Mouse (Mus musculus) kidney, adult 2 months (tissue): ENCODE data around the gene Olfr875. TPM values are rescaled to one million over a fixed set of nuclear protein-coding genes. Genes with fewer than 3 reads are reported as not detected.

Source experiments
- DNase-seq: peaks from one replicate; pipeline ENCODE4 v3.0.0; 2021
- H3K27ac ChIP-seq: fragments of 200-500 bp; 2 replicates; pipeline ENCODE4 v1.5.1; 2012; ENCODE audit warnings: low read depth, low read length, control low read depth, inconsistent platforms; ENCODE audit not compliant: insufficient read depth
- H3K27me3 ChIP-seq: fragments of 200-500 bp; replicated peaks from 2 replicates; pipeline ENCODE4 v1.6.1; 2012; ENCODE audit warnings: mild to moderate bottlenecking, moderate library complexity, low read length, inconsistent platforms; ENCODE audit not compliant: control insufficient read depth, insufficient read depth
- H3K36me3 ChIP-seq: fragments of 200-500 bp; 2 replicates; pipeline ENCODE4 v1.6.1; 2012; ENCODE audit warnings: mild to moderate bottlenecking, moderate library complexity, low read length, inconsistent platforms; ENCODE audit not compliant: control insufficient read depth, insufficient read depth
- H3K4me1 ChIP-seq: fragments of 200-500 bp; 2 replicates; pipeline ENCODE4 v1.6.1; 2011; ENCODE audit warnings: low read length; ENCODE audit not compliant: control insufficient read depth, insufficient read depth
- H3K4me3 ChIP-seq: fragments of 200-500 bp; 2 replicates; pipeline ENCODE4 v1.5.1; 2011; ENCODE audit warnings: mild to moderate bottlenecking, low read depth, low read length, control low read depth; ENCODE audit not compliant: insufficient read depth
- CTCF ChIP-seq: fragments of 200-500 bp; conservative IDR thresholded peaks from 2 replicates; pipeline ENCODE4 v1.5.1; 2011; ENCODE audit warnings: low read depth, mild to moderate bottlenecking, control low read depth, low read length, moderate library complexity, mixed read lengths; ENCODE audit not compliant: insufficient read depth, insufficient read length
- POLR2A ChIP-seq: fragments of 200-500 bp; IDR thresholded peaks from one replicate; pipeline ENCODE4 v1.6.1; 2011; ENCODE audit warnings: low read depth, low read length, control low read depth
- WGBS: fragments of 180-500 bp; shearing (Covaris S2); methylation state at CpG from one replicate; pipeline ENCODE4 v1.1.7; 2018; 5-methylcytosine and 5-hydroxymethylcytosine counted together
- polyA plus RNA-seq: library from polyadenylated mRNA; depleted of rRNA; stranded (reverse); fragments of >200 nt; gene quantifications from 2 replicates; pipeline ENCODE4 v1.2.3, GENCODE M21; 2012; rRNA removed

The Olfr875 gene
- polyA plus RNA-seq: not detected in 2 replicates

DNA sequence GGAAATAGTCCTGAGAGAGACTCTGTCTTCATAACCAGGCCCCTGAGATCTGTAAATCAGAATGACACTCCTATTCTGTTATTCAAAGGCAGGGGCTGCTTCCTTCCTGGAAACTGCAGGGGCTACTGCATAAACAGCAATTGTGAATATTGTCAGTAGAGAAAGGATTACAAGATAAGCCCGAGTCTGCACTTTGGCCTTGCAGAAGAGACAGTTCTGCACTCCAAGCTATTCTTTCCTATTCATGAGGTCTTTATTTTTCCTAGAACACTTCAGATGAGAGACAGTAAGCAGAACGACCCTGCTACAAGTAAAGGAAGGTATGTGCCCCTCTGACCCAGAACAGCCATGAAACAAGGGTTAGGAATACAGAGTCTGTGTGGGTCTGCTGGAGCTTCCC, at the start of gene Olfr875:
TSS of gene Olfr875 (plus strand) at position 99 of the 400 bp plus-strand sequence.
- H3K36me3 ChIP-seq: no peaks in the 10 kb centered on the region
- H3K27ac ChIP-seq: no peak within 1 kb of the TSS
- H3K4me3 ChIP-seq: no peak within 1 kb of the TSS
- TF ChIP-seq POLR2A: no peak
- TF ChIP-seq CTCF: no peak
- H3K4me1 ChIP-seq: no peaks in the 10 kb centered on the region
- 25% methylated on average over 2 of the region's 2 CpGs for WGBS
- no peaks in the 10 kb centered on the region for H3K27me3 ChIP-seq
- DNase-seq: no peak

GRCm38 (mm10) chr9:37734310-37734709, 37.3 kb upstream of the Olfr875 start:
- H3K27me3 ChIP-seq: no peaks in the 10 kb centered on the region
- H3K27ac ChIP-seq: no peak overlapping the region
- no peak for TF ChIP-seq POLR2A
- no peak for TF ChIP-seq CTCF
- 98% methylated on average over 1 of the region's 1 CpGs for WGBS
- no peaks in the 10 kb centered on the region for H3K4me1 ChIP-seq
- DNase-seq: no peak
- no peak overlapping the region for H3K4me3 ChIP-seq
- H3K36me3 ChIP-seq: no peaks in the 10 kb centered on the region

DNA sequence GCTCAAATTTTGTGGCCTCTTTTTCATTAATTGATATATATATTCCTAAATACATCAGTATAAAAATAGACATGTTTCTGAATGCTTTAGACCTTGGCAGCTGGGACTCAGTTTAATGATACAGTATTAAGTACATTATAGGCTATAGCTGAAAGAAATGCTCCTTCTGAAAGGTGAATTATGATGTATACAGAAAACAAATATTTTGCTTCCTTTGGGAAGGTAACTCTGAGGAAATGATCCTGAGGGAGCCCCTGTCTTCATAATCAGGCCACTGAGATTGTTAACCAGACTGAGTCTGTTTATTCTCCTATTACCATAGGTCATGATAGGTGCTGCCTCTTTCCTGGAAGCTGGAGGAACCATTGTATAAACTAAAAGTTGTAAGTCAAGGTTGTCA, 26.9 kb upstream of the Olfr875 start, which contains the start of gene Olfr874:
TSS of gene Olfr874 (plus strand) at position 301 of the 400 bp plus-strand sequence.
- H3K27ac ChIP-seq: no peak within 1 kb of the TSS
- TF ChIP-seq POLR2A (no peak), CTCF (no peak)
- H3K27me3 ChIP-seq: no peaks in the 10 kb centered on the region
- DNase-seq: no peak
- H3K4me1 ChIP-seq: no peaks in the 10 kb centered on the region
- H3K36me3 ChIP-seq: no peaks in the 10 kb centered on the region
- H3K4me3 ChIP-seq: no peak within 1 kb of the TSS

GRCm38 (mm10) chr9:37750319-37751075, 21.2 kb upstream of the Olfr875 start:
- Histone ChIP-seq H3K4me3 (no peak overlapping the region), H3K4me1 (no peaks in the 10 kb centered on the region), H3K27me3 (no peaks in the 10 kb centered on the region), H3K36me3 (no peaks in the 10 kb centered on the region), H3K27ac (no peak overlapping the region)
- 38% methylated on average over 7 of the region's 7 CpGs for WGBS
- no peak for TF ChIP-seq POLR2A
- no peak for TF ChIP-seq CTCF
- no peak for DNase-seq

DNA sequence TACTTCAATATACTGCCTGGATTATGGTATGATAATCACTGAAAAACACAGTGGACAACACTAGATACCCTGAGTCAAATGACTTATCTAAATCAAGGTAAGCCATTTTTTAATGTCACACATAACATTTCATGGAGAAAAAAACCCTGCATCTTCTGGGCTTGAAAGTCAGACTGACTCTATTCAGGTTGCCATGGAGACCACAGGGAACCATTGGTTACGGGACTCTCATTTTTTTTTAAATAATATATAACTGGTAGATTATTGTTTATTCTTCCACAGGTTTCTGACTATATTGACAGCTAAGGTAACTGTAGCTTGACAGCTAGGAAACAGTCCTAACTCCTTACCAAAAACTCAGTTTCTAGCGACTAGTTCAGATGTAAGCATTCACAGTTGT, 20.2 kb upstream of the Olfr875 start:
- 74% methylated on average over 2 of the region's 2 CpGs for WGBS
- Histone ChIP-seq H3K27me3 (no peaks in the 10 kb centered on the region), H3K4me3 (no peak overlapping the region), H3K27ac (no peak overlapping the region), H3K4me1 (no peaks in the 10 kb centered on the region), H3K36me3 (no peaks in the 10 kb centered on the region)
- TF ChIP-seq CTCF: no peak
- no peak for TF ChIP-seq POLR2A
- DNase-seq: no peak

- Histone ChIP-seq H3K4me3 (no peak overlapping the region), H3K27ac (no peak overlapping the region), H3K36me3 (no peaks in the 10 kb centered on the region), H3K27me3 (no peaks in the 10 kb centered on the region), H3K4me1 (no peaks in the 10 kb centered on the region)
- TF ChIP-seq POLR2A (no peak), CTCF (no peak)
- 67% methylated on average over 4 of the region's 4 CpGs for WGBS
- DNase-seq: no peak
Measured at GRCm38 (mm10) chr9:37752006-37752405, 19.7 kb upstream of the Olfr875 start.

DNA sequence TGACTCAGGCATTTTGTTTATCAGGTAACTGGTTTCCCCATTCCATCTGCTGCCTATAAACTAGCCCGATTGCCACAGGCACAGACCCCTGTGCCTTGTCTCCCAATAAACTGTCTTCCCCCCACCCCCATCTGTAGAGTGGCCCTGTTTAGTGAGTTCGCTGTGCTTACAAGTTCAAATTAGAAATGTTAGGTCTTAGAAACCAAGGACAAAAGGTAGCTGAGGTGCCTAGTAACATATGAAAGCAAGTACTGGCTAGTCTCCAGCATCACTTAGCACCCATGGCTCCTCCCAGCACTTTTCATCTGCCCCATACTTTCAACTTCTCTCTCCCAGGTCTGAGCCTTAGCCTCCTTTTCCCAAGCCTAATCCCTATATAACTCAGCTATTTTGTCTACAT, 9.9 kb upstream of the Olfr875 start:
- H3K36me3 ChIP-seq: no peaks in the 10 kb centered on the region
- no peaks in the 10 kb centered on the region for H3K27me3 ChIP-seq
- 90% methylated on average over 2 of the region's 2 CpGs for WGBS
- DNase-seq: no peak
- no peak overlapping the region for H3K4me3 ChIP-seq
- H3K27ac ChIP-seq: no peak overlapping the region
- H3K4me1 ChIP-seq: no peaks in the 10 kb centered on the region
- no peak for TF ChIP-seq POLR2A
- TF ChIP-seq CTCF: no peak
